Mouse (Mus musculus): ENCODE measurements around the gene Slc2a9. TPM values are rescaled to one million over a fixed set of nuclear protein-coding genes. Genes with fewer than 3 reads are reported as not detected.
"Not testable (repeated sequence)": the region's sequence is repeated elsewhere in the genome, so short reads cannot be mapped to it uniquely, and the experiment has no call there.

Gene Slc2a9
- total RNA-seq, 2 experiments from 2014 or later, result 7.3 to 7.8 TPM

DNA sequence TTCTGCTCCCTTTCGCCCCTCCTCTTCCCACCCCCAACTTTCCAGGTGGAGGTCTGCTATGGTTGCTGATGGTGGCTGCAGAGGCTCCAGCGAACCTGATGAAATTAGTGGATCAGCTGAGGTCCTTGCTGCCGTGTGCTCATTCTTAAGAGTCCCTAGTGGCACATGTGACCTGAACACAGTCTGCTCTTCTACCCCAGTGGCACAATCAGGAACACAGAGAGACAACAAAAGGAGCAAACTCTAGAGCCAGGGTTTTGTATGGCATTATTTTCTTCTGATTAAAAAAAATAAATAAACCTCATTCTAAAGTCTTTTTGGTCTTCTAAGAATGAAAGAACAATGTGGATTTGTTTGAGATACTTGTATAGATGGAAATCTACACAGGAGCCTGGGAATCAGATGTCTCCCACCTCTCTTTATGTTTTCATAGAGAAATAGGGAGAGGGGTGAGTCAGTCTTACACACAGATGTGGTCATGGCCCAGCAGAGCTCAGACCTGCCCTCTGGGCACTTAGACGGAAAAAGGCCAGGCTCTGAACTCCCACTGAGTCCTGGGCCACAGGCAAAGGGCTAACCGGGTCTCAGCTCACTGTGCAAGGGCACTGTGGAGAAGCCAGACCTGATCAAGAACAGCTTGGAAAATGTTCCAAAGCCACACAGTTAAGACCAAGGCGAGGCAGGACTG lies 1.9 kb upstream of the Slc2a9 start:
- peak; percentile 18 for ATAC-seq (ENCODE audit: poor library complexity, severe bottlenecking)

DNA sequence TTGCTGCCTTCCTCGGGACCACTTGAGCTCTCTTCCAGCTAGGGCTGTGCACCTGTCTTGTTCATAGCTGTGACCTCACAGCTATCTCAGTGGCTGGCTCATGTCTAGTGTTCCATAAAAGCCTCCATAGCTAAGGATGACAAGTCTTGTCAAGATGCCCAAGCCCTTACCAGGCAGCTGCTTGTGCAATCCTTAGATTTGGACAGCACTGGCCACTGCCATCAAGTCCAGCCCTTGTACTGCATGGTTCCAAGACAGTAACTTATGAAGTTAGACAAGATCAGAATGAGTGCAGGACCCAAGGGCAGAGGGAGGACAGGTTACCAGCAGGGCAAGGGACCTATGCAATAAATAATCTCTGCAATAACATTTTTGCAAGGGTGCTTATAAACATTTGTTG lies 1.2 kb upstream of the Slc2a9 start:
- no peak for ATAC-seq (ENCODE audit: poor library complexity, severe bottlenecking)

- ATAC-seq (ENCODE audit: poor library complexity, severe bottlenecking), result no peak
Measured at GRCm38 (mm10) chr5:38500043-38500442, 2.9 kb downstream of the Slc2a9 start.

- no peak for ATAC-seq (ENCODE audit: poor library complexity, severe bottlenecking)
Measured at GRCm38 (mm10) chr5:38499316-38499811, 3.6 kb downstream of the Slc2a9 start.

- ATAC-seq (ENCODE audit: poor library complexity, severe bottlenecking), result no peak
Measured at GRCm38 (mm10) chr5:38498479-38498878, 4.5 kb downstream of the Slc2a9 start.

- ATAC-seq (ENCODE audit: poor library complexity, severe bottlenecking), result no peak
Measured at GRCm38 (mm10) chr5:38496491-38497057, 6.4 kb downstream of the Slc2a9 start.

DNA sequence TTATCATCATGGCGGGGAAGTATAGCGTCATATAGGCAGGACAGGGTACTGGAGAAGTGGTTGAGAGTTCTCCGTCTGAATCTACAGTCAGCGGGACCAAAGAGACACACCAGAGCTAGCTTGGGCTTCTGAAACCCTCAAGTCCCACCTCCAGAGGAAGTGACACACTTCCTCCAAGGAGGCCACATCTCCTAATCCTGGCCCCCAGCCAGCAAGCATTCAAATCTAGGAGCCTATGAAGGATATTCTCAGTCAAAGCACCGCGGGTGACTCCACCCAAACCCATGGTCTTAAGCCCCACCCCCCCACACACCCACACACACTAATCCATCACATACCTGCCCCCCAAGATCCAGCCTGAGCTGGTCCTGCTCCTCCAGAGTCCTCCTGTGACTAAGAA lies 9.1 kb downstream of the Slc2a9 start:
- peak; percentile 91 for ATAC-seq (ENCODE audit: poor library complexity, severe bottlenecking)

DNA sequence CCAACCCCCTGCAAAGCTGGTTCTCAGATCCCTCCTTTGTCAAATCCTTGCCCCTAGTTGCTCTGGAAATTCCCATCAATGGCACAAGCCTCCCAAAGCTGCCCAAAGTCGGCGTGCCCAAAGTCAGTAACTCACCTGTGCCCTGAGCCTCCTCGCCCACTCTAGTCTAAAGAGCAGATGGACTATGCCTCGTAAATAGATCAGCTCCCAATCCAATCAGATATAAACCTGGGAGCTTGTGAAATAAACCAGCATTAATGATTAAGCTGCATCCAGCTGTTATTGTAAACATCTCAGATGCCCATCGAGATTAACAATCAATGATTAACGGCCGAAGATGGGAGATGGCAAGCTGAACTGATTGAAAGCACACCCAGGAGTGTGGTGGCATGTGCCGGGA lies 11.2 kb downstream of the Slc2a9 start:
- no peak for ATAC-seq (ENCODE audit: poor library complexity, severe bottlenecking)

- ATAC-seq (ENCODE audit: poor library complexity, severe bottlenecking), result no peak
Measured at GRCm38 (mm10) chr5:38489739-38490138, 13.2 kb downstream of the Slc2a9 start.

DNA sequence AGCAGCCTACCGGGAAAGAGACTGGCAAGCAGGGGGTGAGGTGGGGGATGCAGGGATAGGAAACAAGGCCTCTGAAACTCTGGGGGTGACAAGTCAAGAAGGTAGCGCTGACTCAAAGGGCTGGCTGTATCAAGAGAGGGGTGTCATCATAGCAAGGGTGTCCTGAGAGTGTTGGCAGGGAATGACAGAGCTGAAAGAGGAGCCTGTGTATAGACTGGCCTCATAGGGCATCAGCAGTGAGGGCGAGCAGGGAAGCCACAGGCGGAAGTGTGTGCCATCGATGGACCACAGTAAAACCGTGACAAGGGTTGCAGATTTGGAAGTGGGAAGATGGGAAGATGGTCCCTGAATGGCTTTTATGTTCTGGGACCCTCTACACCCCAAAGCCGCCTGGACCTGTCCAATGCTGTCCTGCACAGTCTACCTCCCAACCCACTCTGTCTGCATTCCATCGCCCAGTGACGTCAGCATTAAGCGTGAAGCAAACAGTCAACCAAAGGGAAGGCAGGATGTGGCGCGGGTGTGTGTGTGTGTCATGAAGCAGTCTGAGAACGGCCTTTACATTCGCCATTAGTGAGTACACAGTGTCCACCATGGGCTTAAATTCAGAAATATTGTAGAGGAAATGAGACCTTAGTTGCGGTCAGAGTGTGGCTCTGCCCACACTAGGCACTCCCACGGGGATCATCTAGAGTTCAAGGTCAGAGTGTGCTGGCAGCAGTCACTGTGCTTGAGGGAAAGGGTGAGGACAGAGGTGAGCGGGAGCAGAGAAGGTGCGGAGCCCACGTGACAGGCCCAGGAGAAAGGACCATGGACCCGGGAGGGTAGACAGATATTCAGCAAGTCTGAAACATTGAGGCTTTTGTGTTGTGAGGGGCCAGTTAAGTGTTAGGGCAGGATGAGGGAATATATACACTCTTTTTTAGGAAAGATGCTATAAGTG lies 14.0 kb downstream of the Slc2a9 start:
- peak; percentile 31; the same call in 1 of the 2 replicates for ATAC-seq (ENCODE audit: poor library complexity, severe bottlenecking)

DNA sequence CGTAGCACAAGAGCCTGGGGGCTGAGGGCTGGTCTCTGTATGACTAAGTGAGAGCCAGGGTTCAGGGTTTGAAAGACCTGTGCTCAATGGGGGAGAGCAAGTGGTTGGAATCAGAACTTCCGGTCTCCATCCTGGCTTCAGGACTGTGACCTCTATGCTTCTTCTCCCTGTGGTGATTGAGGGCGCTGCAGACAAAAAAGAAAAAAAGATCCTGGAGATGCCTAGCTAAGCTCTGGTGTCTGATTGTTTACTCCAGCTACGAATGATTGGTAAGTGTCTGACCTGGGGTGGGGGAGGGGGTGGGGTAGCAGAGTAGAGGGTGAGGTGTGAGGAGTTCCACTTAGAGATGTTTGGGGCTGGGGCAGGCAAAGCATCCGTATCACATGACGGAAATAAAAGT lies 14.9 kb downstream of the Slc2a9 start:
- ATAC-seq (ENCODE audit: poor library complexity, severe bottlenecking), result no peak

GRCm38 (mm10) chr5:38487247-38487646 lies 15.7 kb downstream of the Slc2a9 start:
- ATAC-seq (ENCODE audit: poor library complexity, severe bottlenecking), result no peak

DNA sequence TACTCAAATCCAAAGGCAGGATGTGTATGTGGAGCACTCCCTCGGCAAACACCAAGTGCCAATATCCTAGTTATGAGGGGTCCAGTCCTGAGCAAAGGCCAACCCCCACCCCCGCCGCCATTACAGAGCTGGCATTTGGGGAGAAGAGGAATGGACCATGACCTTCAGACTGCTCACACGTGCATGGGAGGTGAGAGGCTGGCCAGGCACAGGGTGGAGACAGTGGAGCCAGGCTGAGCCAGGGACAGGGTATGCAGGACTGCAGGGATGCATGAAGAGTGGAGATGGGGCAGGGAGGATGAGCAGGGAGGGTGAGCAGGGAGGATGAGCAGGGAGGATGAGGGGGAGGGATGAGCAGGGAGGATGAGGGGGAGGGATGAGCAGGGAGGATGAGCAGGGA lies 17.0 kb downstream of the Slc2a9 start:
- ATAC-seq (ENCODE audit: poor library complexity, severe bottlenecking), result 0 out of 2 replicates have a peak, but pooled peaks have one; percentile 13

GRCm38 (mm10) chr5:38483518-38484110 lies 19.3 kb downstream of the Slc2a9 start:
- ATAC-seq (ENCODE audit: poor library complexity, severe bottlenecking), result peak; percentile 9; the same call in 1 of the 2 replicates

GRCm38 (mm10) chr5:38480822-38481707 lies 21.9 kb downstream of the Slc2a9 start:
- no peak for ATAC-seq (ENCODE audit: poor library complexity, severe bottlenecking)

- ATAC-seq (ENCODE audit: poor library complexity, severe bottlenecking), result peak; percentile 82
Measured at GRCm38 (mm10) chr5:38479908-38480725, 22.8 kb downstream of the Slc2a9 start.

DNA sequence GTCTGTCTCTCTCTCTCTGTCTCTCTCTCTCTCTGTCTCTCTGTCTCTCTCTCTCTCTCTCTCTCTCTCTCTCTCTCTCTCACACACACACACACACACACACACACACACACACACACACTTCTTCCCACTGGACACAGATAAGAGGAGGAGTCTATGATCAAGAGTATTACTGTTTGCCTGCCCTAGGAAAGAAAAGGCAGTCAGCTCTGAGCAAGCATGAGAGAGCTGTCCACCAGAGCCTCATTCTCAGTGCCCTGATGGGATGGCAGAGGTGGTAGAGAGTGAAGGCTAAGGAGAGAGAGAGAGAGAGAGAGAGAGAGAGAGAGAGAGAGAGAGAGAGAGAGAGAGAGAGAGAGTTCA lies 23.4 kb downstream of the Slc2a9 start:
- not testable (repeated sequence) for ATAC-seq (ENCODE audit: poor library complexity, severe bottlenecking)

DNA sequence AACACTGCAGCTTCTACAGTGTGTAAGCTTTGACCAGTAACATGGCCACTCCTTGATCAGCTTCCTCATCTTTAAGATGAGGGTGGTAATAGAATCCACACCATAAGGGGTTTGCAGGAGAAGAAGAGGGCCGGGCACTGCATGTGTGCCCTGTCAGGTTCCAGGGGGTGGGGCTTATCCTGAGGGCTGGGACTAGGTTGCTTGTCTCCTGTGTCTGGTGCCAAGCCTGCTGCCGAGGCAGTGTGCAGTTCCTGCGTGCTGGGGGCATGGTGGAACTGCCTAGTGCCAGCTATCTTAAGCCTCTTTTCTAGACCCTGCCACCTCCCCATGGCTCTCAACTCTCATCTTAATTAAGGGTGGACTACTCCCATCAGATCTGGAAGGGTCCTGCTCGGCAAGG lies 23.9 kb downstream of the Slc2a9 start:
- peak; percentile 67 for ATAC-seq (ENCODE audit: poor library complexity, severe bottlenecking)
